Mouse (Mus musculus) liver, adult 2 months (tissue): ENCODE data around the gene Lrp1. TPM values are rescaled to one million over a fixed set of nuclear protein-coding genes. Genes with fewer than 3 reads are reported as not detected.
A peak's percentile ranks its signal among the peaks of the same experiment; 100 is the strongest.

Source experiments
- DNase-seq: peaks from one replicate; pipeline ENCODE4 v3.0.0-alpha.2; 2011; ENCODE audit warnings: low read depth, low spot score; ENCODE audit errors: extremely low read depth
- H3K27ac ChIP-seq: fragments of 200-500 bp; replicated peaks from 2 replicates; pipeline ENCODE4 v1.5.1; 2012; ENCODE audit warnings: low read depth, mild to moderate bottlenecking, control low read depth, inconsistent platforms, low read length; ENCODE audit not compliant: insufficient read depth
- H3K27me3 ChIP-seq: fragments of 200-500 bp; 2 replicates; pipeline ENCODE4 v1.6.1; 2012; ENCODE audit warnings: mild to moderate bottlenecking, moderate library complexity, low read length, inconsistent platforms; ENCODE audit not compliant: control insufficient read depth, insufficient read depth
- H3K36me3 ChIP-seq: fragments of 200-500 bp; 2 replicates; pipeline ENCODE4 v1.6.1; 2012; ENCODE audit warnings: low read length, inconsistent platforms; ENCODE audit not compliant: control insufficient read depth, insufficient read depth
- H3K4me1 ChIP-seq: fragments of 200-500 bp; 2 replicates; pipeline ENCODE4 v1.6.1; 2011; ENCODE audit warnings: low read length; ENCODE audit not compliant: control insufficient read depth, insufficient read depth
- H3K4me3 ChIP-seq: fragments of 200-500 bp; 2 replicates; pipeline ENCODE4 v1.5.1; 2011; ENCODE audit warnings: low read depth, mild to moderate bottlenecking, control low read depth, low read length, moderate library complexity; ENCODE audit not compliant: insufficient read depth
- H3K79me2 ChIP-seq: fragments of 200-500 bp; 2 replicates; pipeline ENCODE4 v1.6.1; 2012; ENCODE audit warnings: inconsistent platforms, mild to moderate bottlenecking, low read length, moderate library complexity; ENCODE audit not compliant: control insufficient read depth, insufficient read depth
- H3K9ac ChIP-seq: fragments of 200-500 bp; 2 replicates; pipeline ENCODE4 v1.6.1; 2012; ENCODE audit warnings: low read depth, mild to moderate bottlenecking, control low read depth, inconsistent platforms, low read length
- CTCF ChIP-seq: fragments of 200-500 bp; IDR thresholded peaks from 2 replicates; pipeline ENCODE4 v1.5.1; 2011; ENCODE audit warnings: low read depth, low read length, control low read depth
- POLR2A ChIP-seq: fragments of 200-500 bp; IDR thresholded peaks from 2 replicates; pipeline ENCODE4 v1.6.1; 2011; ENCODE audit warnings: low read length, control low read depth; ENCODE audit not compliant: insufficient read depth; ENCODE audit errors: extremely low read depth
- WGBS: fragments of 180-500 bp; shearing (Covaris S2); methylation state at CpG from one replicate; pipeline ENCODE4 v1.1.7; 2018; 5-methylcytosine and 5-hydroxymethylcytosine counted together
- polyA plus RNA-seq: library from polyadenylated mRNA; depleted of rRNA; stranded (reverse); fragments of >200 nt; gene quantifications from 2 replicates; pipeline ENCODE4 v1.2.3, GENCODE M21; 2012
- total RNA-seq: library from RNA; depleted of rRNA; stranded (reverse); fragments of >200 nt; gene quantifications from 2 replicates; pipeline ENCODE4 v1.2.3, GENCODE M21; 2014

The Lrp1 gene
- total and polyA plus RNA-seq, 2 experiments: 193 to 354 TPM

- DNase-seq: peak; percentile 45
- Histone ChIP-seq H3K36me3 (no peaks in the 10 kb centered on the region), H3K9ac (0 out of 2 replicates have a peak overlapping the region, but pooled peaks have one; percentile 5), H3K27ac (no peak overlapping the region), H3K79me2 (no peaks in the 10 kb centered on the region), H3K4me1 (peaks cover 7% of the 10 kb centered on the region; the same call in 1 of the 2 replicates), H3K27me3 (peaks cover 2% of the 10 kb centered on the region; the same call in 1 of the 2 replicates), H3K4me3 (peak overlapping the region; percentile 9; the same call in 1 of the 2 replicates)
- TF ChIP-seq CTCF (peak; percentile 86), POLR2A (no peak)
- 4% methylated on average over 35 of the region's 35 CpGs for WGBS
Observed at GRCm38 (mm10) chr10:127509051-127509836, 111.7 kb downstream of the Lrp1 start.

GRCm38 (mm10) chr10:127508239-127508638 lies 112.7 kb downstream of the Lrp1 start:
- WGBS: 44% methylated on average over 15 of the region's 15 CpGs
- peak; percentile 69 for TF ChIP-seq CTCF
- TF ChIP-seq POLR2A: no peak
- DNase-seq: peak; percentile 22
- H3K27me3 ChIP-seq: peaks cover 2% of the 10 kb centered on the region; the same call in 1 of the 2 replicates
- H3K4me1 ChIP-seq: peaks cover 7% of the 10 kb centered on the region; the same call in 1 of the 2 replicates
- no peak overlapping the region for H3K27ac ChIP-seq
- H3K79me2 ChIP-seq: no peaks in the 10 kb centered on the region
- H3K9ac ChIP-seq: no peak overlapping the region
- no peak overlapping the region for H3K4me3 ChIP-seq
- no peaks in the 10 kb centered on the region for H3K36me3 ChIP-seq

- no peak within 1 kb of the TSS for H3K9ac ChIP-seq
- TF ChIP-seq CTCF: no peak
- no peak for TF ChIP-seq POLR2A
- H3K27me3 ChIP-seq: no peaks in the 10 kb centered on the region
- 71% methylated on average over 13 of the region's 13 CpGs for WGBS
- H3K4me1 ChIP-seq: no peaks in the 10 kb centered on the region
- H3K4me3 ChIP-seq: no peak within 1 kb of the TSS
- no peak for DNase-seq
- H3K36me3 ChIP-seq: peaks cover 14% of the 10 kb centered on the region
- H3K27ac ChIP-seq: no peak within 1 kb of the TSS
- H3K79me2 ChIP-seq: no peaks in the 10 kb centered on the region
Observed at GRCm38 (mm10) chr10:127500894-127501893, 119.8 kb downstream of the Lrp1 start, which contains the start of gene Stac3. Gene Stac3, plus strand, starts transcription at chr10:127501686.

- Histone ChIP-seq H3K4me3 (no peak overlapping the region), H3K79me2 (no peaks in the 10 kb centered on the region), H3K36me3 (peaks cover 18% of the 10 kb centered on the region), H3K27ac (no peak overlapping the region), H3K9ac (no peak overlapping the region), H3K4me1 (no peaks in the 10 kb centered on the region), H3K27me3 (no peaks in the 10 kb centered on the region)
- no peak for DNase-seq
- TF ChIP-seq CTCF (no peak), POLR2A (no peak)
- 95% methylated on average over 4 of the region's 4 CpGs for WGBS
Observed at GRCm38 (mm10) chr10:127500042-127500441, 120.9 kb downstream of the Lrp1 start.

- Histone ChIP-seq H3K36me3 (peaks cover 18% of the 10 kb centered on the region), H3K4me1 (no peaks in the 10 kb centered on the region), H3K27ac (no peak overlapping the region), H3K4me3 (no peak overlapping the region), H3K79me2 (no peaks in the 10 kb centered on the region), H3K27me3 (no peaks in the 10 kb centered on the region), H3K9ac (no peak overlapping the region)
- WGBS: 93% methylated on average over 5 of the region's 5 CpGs
- TF ChIP-seq CTCF (no peak), POLR2A (no peak)
- DNase-seq: no peak
Observed at GRCm38 (mm10) chr10:127499516-127499915, 121.4 kb downstream of the Lrp1 start.
